Mouse (Mus musculus): ENCODE data around the gene Itih4. TPM values are rescaled to one million over a fixed set of nuclear protein-coding genes. Genes with fewer than 3 reads are reported as not detected.

Itih4 gene
- total RNA-seq (2014; rRNA removed) (not detected in 2 replicates), polyA plus RNA-seq (2015; fragmentation: Nextera tagmentation; extraction: Ambion mirVana) (not detected in 2 replicates)

- WGBS, result 87% methylated on average over 3 of the region's 3 CpGs
- no peaks in the 10 kb centered on the region for H3K9me3 ChIP-seq (ENCODE audit: low read length)
- TF ChIP-seq CTCF (IDR thresholded peaks at IDR 0.05), result no peak
- H3K27ac ChIP-seq (ENCODE audit: low read depth, low read length), result no peak within 1 kb of the TSS
- no peak within 1 kb of the TSS for H3K9ac ChIP-seq (replicated peaks; ENCODE audit: low read length, poor library complexity, severe bottlenecking)
- H3K36me3 ChIP-seq (ENCODE audit: insufficient read depth, low read length), result no peaks in the 10 kb centered on the region
- ATAC-seq (ENCODE audit: low FRiP score), result no peak
- no peaks in the 10 kb centered on the region for H3K4me1 ChIP-seq (ENCODE audit: insufficient read depth, low read length)
- no peak for DNase-seq (ENCODE audit: low spot score)
- no peaks in the 10 kb centered on the region for H3K27me3 ChIP-seq (ENCODE audit: insufficient read depth, low read length)
- H3K4me2 ChIP-seq (ENCODE audit: low read depth, low read length, poor library complexity, severe bottlenecking), result no peak within 1 kb of the TSS
- H3K4me3 ChIP-seq (ENCODE audit: low read depth, low read length), result no peak within 1 kb of the TSS
Observed at GRCm38 (mm10) chr14:30886204-30886603, at the start of gene Itih4. TSS of gene Itih4 (plus strand) at chr14:30886476.

GRCm38 (mm10) chr14:30837416-30837996, 48.8 kb upstream of the Itih4 start:
- Histone ChIP-seq H3K4me3 (ENCODE audit: low read depth, low read length) (no peak overlapping the region), H3K9ac (replicated peaks; ENCODE audit: low read length, poor library complexity, severe bottlenecking) (no peak overlapping the region), H3K4me1 (ENCODE audit: insufficient read depth, low read length) (no peaks in the 10 kb centered on the region), H3K36me3 (ENCODE audit: insufficient read depth, low read length) (peaks cover 3% of the 10 kb centered on the region), H3K27ac (ENCODE audit: low read depth, low read length) (no peak overlapping the region), H3K27me3 (ENCODE audit: insufficient read depth, low read length) (no peaks in the 10 kb centered on the region), H3K9me3 (ENCODE audit: low read length) (no peaks in the 10 kb centered on the region), H3K4me2 (ENCODE audit: low read depth, low read length, poor library complexity, severe bottlenecking) (no peak overlapping the region)
- WGBS, result 93% methylated on average over 14 of the region's 14 CpGs
- TF ChIP-seq CTCF (IDR thresholded peaks at IDR 0.05), result no peak
- ATAC-seq (ENCODE audit: low FRiP score) (no peak), DNase-seq (ENCODE audit: low spot score) (no peak)

- no peaks in the 10 kb centered on the region for H3K4me1 ChIP-seq (ENCODE audit: insufficient read depth, low read length)
- no peak overlapping the region for H3K4me3 ChIP-seq (ENCODE audit: low read depth, low read length)
- DNase-seq (ENCODE audit: low spot score), result no peak
- no peak for ATAC-seq (ENCODE audit: low FRiP score)
- no peaks in the 10 kb centered on the region for H3K36me3 ChIP-seq (ENCODE audit: insufficient read depth, low read length)
- H3K9me3 ChIP-seq (ENCODE audit: low read length), result no peaks in the 10 kb centered on the region
- H3K27ac ChIP-seq (ENCODE audit: low read depth, low read length), result no peak overlapping the region
- 84% methylated on average over 3 of the region's 3 CpGs for WGBS
- H3K9ac ChIP-seq (replicated peaks; ENCODE audit: low read length, poor library complexity, severe bottlenecking), result no peak overlapping the region
- no peak overlapping the region for H3K4me2 ChIP-seq (ENCODE audit: low read depth, low read length, poor library complexity, severe bottlenecking)
- H3K27me3 ChIP-seq (ENCODE audit: insufficient read depth, low read length), result no peaks in the 10 kb centered on the region
- no peak for TF ChIP-seq CTCF (IDR thresholded peaks at IDR 0.05)
Observed at GRCm38 (mm10) chr14:30843701-30844100, 42.6 kb upstream of the Itih4 start.

GRCm38 (mm10) chr14:30850504-30850903, 35.8 kb upstream of the Itih4 start:
- DNase-seq (ENCODE audit: low spot score) (no peak), ATAC-seq (ENCODE audit: low FRiP score) (no peak)
- no peak for TF ChIP-seq CTCF (IDR thresholded peaks at IDR 0.05)
- WGBS, result 95% methylated on average over 5 of the region's 5 CpGs
- Histone ChIP-seq H3K27me3 (ENCODE audit: insufficient read depth, low read length) (no peaks in the 10 kb centered on the region), H3K9ac (replicated peaks; ENCODE audit: low read length, poor library complexity, severe bottlenecking) (no peak overlapping the region), H3K9me3 (ENCODE audit: low read length) (no peaks in the 10 kb centered on the region), H3K4me1 (ENCODE audit: insufficient read depth, low read length) (no peaks in the 10 kb centered on the region), H3K4me2 (ENCODE audit: low read depth, low read length, poor library complexity, severe bottlenecking) (no peak overlapping the region), H3K36me3 (ENCODE audit: insufficient read depth, low read length) (0 out of 2 replicates have a peak, but pooled peaks cover 4% of the 10 kb centered on the region), H3K4me3 (ENCODE audit: low read depth, low read length) (no peak overlapping the region), H3K27ac (ENCODE audit: low read depth, low read length) (no peak overlapping the region)

GRCm38 (mm10) chr14:30852325-30852724, 34.0 kb upstream of the Itih4 start:
- no peak overlapping the region for H3K4me2 ChIP-seq (ENCODE audit: low read depth, low read length, poor library complexity, severe bottlenecking)
- H3K4me1 ChIP-seq (ENCODE audit: insufficient read depth, low read length), result no peaks in the 10 kb centered on the region
- no peak overlapping the region for H3K9ac ChIP-seq (replicated peaks; ENCODE audit: low read length, poor library complexity, severe bottlenecking)
- no peak overlapping the region for H3K27ac ChIP-seq (ENCODE audit: low read depth, low read length)
- no peak overlapping the region for H3K4me3 ChIP-seq (ENCODE audit: low read depth, low read length)
- no peaks in the 10 kb centered on the region for H3K27me3 ChIP-seq (ENCODE audit: insufficient read depth, low read length)
- ATAC-seq (ENCODE audit: low FRiP score) (no peak), DNase-seq (ENCODE audit: low spot score) (no peak)
- 0 out of 2 replicates have a peak, but pooled peaks cover 4% of the 10 kb centered on the region for H3K36me3 ChIP-seq (ENCODE audit: insufficient read depth, low read length)
- H3K9me3 ChIP-seq (ENCODE audit: low read length), result no peaks in the 10 kb centered on the region
- 87% methylated on average over 5 of the region's 5 CpGs for WGBS
- no peak for TF ChIP-seq CTCF (IDR thresholded peaks at IDR 0.05)

- no peak overlapping the region for H3K27ac ChIP-seq (ENCODE audit: low read depth, low read length)
- H3K27me3 ChIP-seq (ENCODE audit: insufficient read depth, low read length), result no peaks in the 10 kb centered on the region
- ATAC-seq (ENCODE audit: low FRiP score) (no peak), DNase-seq (ENCODE audit: low spot score) (no peak)
- H3K4me2 ChIP-seq (ENCODE audit: low read depth, low read length, poor library complexity, severe bottlenecking), result no peak overlapping the region
- H3K36me3 ChIP-seq (ENCODE audit: insufficient read depth, low read length), result 0 out of 2 replicates have a peak, but pooled peaks cover 4% of the 10 kb centered on the region
- WGBS, result 94% methylated on average over 3 of the region's 3 CpGs
- H3K4me1 ChIP-seq (ENCODE audit: insufficient read depth, low read length), result no peaks in the 10 kb centered on the region
- H3K9me3 ChIP-seq (ENCODE audit: low read length), result no peaks in the 10 kb centered on the region
- H3K9ac ChIP-seq (replicated peaks; ENCODE audit: low read length, poor library complexity, severe bottlenecking), result no peak overlapping the region
- no peak for TF ChIP-seq CTCF (IDR thresholded peaks at IDR 0.05)
- H3K4me3 ChIP-seq (ENCODE audit: low read depth, low read length), result no peak overlapping the region
Observed at GRCm38 (mm10) chr14:30855316-30855715, 31.0 kb upstream of the Itih4 start.
